Comparison of ENCODE assay signal across 8 mouse cellular contexts in the genomic region with DNA sequence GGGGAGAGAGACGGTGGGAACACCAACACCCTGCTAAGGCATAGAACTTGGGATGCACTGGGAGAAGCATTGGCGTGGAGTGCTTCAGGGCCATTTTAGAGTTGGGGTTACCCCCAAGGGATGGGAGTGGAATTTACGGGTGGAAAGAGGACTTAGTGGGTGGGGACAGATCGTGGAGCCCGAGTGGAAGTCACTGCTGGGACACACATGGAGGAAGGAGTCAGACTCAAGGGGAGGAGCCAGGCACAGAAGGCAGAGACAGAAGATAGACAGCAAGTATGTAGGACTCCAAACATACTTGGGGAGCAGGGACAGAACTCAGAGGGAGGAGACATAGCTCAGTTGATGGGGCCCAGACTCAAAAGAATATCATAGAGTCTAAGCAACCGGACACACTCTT. TPM values are rescaled to one million over a fixed set of nuclear protein-coding genes. Genes with fewer than 3 reads are reported as not detected.
DNase-seq lines count a peak whose midpoint lies in the region; ATAC-seq and TF ChIP-seq lines count a peak whose summit lies in the region.

No protein-coding gene starts in this region.

- WGBS in cerebellum, adult 2 months: 9% methylated on average over 6 of the region's 6 CpGs
- WGBS in limb, embryonic 15.5 days: 26% methylated on average over 6 of the region's 6 CpGs
- WGBS in stomach, embryonic 16.5 days: 24% methylated on average over 6 of the region's 6 CpGs

- no peak for DNase-seq in cerebellum, adult 2 months
- DNase-seq in cerebellum, postnatal 25 days: no peak
- no peak for DNase-seq in right cerebral cortex, adult 18-20 months
- DNase-seq in right cerebral cortex, postnatal 25 days: no peak

- TF ChIP-seq POLR2A in cerebellum, adult 2 months (IDR thresholded peaks at IDR 0.05; ENCODE audit: borderline replicate concordance, insufficient read depth, low read length): 0 out of 2 replicates have a peak, but pooled peaks have one; percentile 24

- H3K36me3 ChIP-seq in megakaryocyte, embryonic 14.5 days (replicated peaks; ENCODE audit: low read length): peaks cover 36% of the 10 kb centered on the region
- H3K36me3 ChIP-seq in limb, embryonic 15.5 days: peaks cover 34% of the 10 kb centered on the region
- no peaks in the 10 kb centered on the region for H3K36me3 ChIP-seq in stomach, embryonic 16.5 days (ENCODE audit: control insufficient read depth, insufficient read depth, low read length)

- peaks cover 5% of the 10 kb centered on the region; the same call in 1 of the 2 replicates for H3K4me1 ChIP-seq in cerebellum, adult 2 months (ENCODE audit: control insufficient read depth, insufficient read depth, low read length)
- peaks cover 33% of the 10 kb centered on the region for H3K4me1 ChIP-seq in megakaryocyte, embryonic 14.5 days
- peaks cover 19% of the 10 kb centered on the region for H3K4me1 ChIP-seq in limb, embryonic 15.5 days
- H3K4me1 ChIP-seq in stomach, embryonic 16.5 days (ENCODE audit: control insufficient read depth, insufficient read depth, low read length): peaks cover 3% of the 10 kb centered on the region; the same call in 1 of the 2 replicates

- no peaks in the 10 kb centered on the region for H3K27me3 ChIP-seq in cerebellum, adult 2 months (ENCODE audit: control insufficient read depth, insufficient read depth, low read length)
- peaks cover 52% of the 10 kb centered on the region for H3K27me3 ChIP-seq in megakaryocyte, embryonic 14.5 days (replicated peaks)
- peaks cover 53% of the 10 kb centered on the region for H3K27me3 ChIP-seq in limb, embryonic 15.5 days
- peaks cover 46% of the 10 kb centered on the region for H3K27me3 ChIP-seq in stomach, embryonic 16.5 days (ENCODE audit: control insufficient read depth, insufficient read depth, low read length)

- peak overlapping the region; percentile 65 for H3K27ac ChIP-seq in cerebellum, adult 2 months (ENCODE audit: insufficient read depth, low read length)
- no peak overlapping the region for H3K27ac ChIP-seq in limb, embryonic 15.5 days
- no peak overlapping the region for H3K27ac ChIP-seq in stomach, embryonic 16.5 days (ENCODE audit: low read length)

- 0 out of 2 replicates have a peak, but pooled peaks cover 3% of the 10 kb centered on the region for H3K9me3 ChIP-seq in megakaryocyte, embryonic 14.5 days
- H3K9me3 ChIP-seq in limb, embryonic 15.5 days: no peaks in the 10 kb centered on the region
- H3K9me3 ChIP-seq in stomach, embryonic 16.5 days (replicated peaks; ENCODE audit: control insufficient read depth, low read length): no peaks in the 10 kb centered on the region

- ATAC-seq in megakaryocyte, adult 5-6 weeks (ENCODE audit: poor library complexity, severe bottlenecking): no peak
- no peak for ATAC-seq in limb, embryonic 15.5 days (ENCODE audit: insufficient number of reproducible peaks, low FRiP score, low TSS enrichment, low read depth)
- no peak for ATAC-seq in stomach, embryonic 16.5 days (ENCODE audit: insufficient read depth, low FRiP score)

- no peak for TF ChIP-seq CTCF in cerebellum, adult 2 months (IDR thresholded peaks at IDR 0.05; ENCODE audit: borderline replicate concordance, insufficient read depth, low read depth, low read length)

- peak overlapping the region; percentile 36 for H3K4me3 ChIP-seq in cerebellum, adult 2 months (replicated peaks; ENCODE audit: insufficient read depth, low read depth, low read length)
- peak overlapping the region; percentile 91 for H3K4me3 ChIP-seq in megakaryocyte, embryonic 14.5 days (replicated peaks)
- peak overlapping the region; percentile 45 for H3K4me3 ChIP-seq in limb, embryonic 15.5 days
- H3K4me3 ChIP-seq in stomach, embryonic 16.5 days (replicated peaks; ENCODE audit: low read length): peak overlapping the region; percentile 46

- H3K9ac ChIP-seq in limb, embryonic 15.5 days: no peak overlapping the region; the same call in 1 of the 2 replicates
- peak overlapping the region; percentile 57 for H3K9ac ChIP-seq in stomach, embryonic 16.5 days (ENCODE audit: low read length)

- H3K4me2 ChIP-seq in limb, embryonic 15.5 days: peak overlapping the region; percentile 80
- H3K4me2 ChIP-seq in stomach, embryonic 16.5 days (ENCODE audit: low read depth, low read length): peak overlapping the region; percentile 68

RNA-seq across cellular contexts. Expression of a gene that starts 1.2 kb away (rescaled TPM):
- 397 and 476 TPM in 2 replicates for polyA plus RNA-seq in cerebellum, adult 2 months (2012; rRNA removed)
- 0.06 TPM in 1 of 2 replicates, not detected in the other for polyA plus RNA-seq in megakaryocyte, embryonic 14.5 days (2012; ENCODE audit: insufficient read depth, low replicate concordance)
- total RNA-seq in megakaryocyte, adult 5-6 weeks (2015): 0.18 TPM in 1 of 2 replicates, not detected in the other
- not detected in 2 replicates for total RNA-seq in megakaryocyte, adult 5-6 weeks (2017)
- 0.12 and 0.24 TPM in 2 replicates for polyA plus RNA-seq in limb, embryonic 15.5 days (2015; fragmentation: Nextera tagmentation; extraction: Ambion mirVana)
- 0.15 and 0.22 TPM in 2 replicates for polyA plus RNA-seq in stomach, embryonic 16.5 days (2015; fragmentation: Nextera tagmentation; extraction: Ambion mirVana)

RNA-seq across cellular contexts. Expression of a gene that starts 8.2 kb away (rescaled TPM):
- 17.2 and 18.0 TPM in 2 replicates for polyA plus RNA-seq in cerebellum, adult 2 months (2012; rRNA removed)
- polyA plus RNA-seq in megakaryocyte, embryonic 14.5 days (2012; ENCODE audit: insufficient read depth, low replicate concordance): 56.7 and 76.4 TPM in 2 replicates
- 68.0 and 72.0 TPM in 2 replicates for total RNA-seq in megakaryocyte, adult 5-6 weeks (2015)
- total RNA-seq in megakaryocyte, adult 5-6 weeks (2017): 26.9 and 33.7 TPM in 2 replicates
- polyA plus RNA-seq in limb, embryonic 15.5 days (2015; fragmentation: Nextera tagmentation; extraction: Ambion mirVana): 44.1 and 49.1 TPM in 2 replicates
- 39.5 and 49.2 TPM in 2 replicates for polyA plus RNA-seq in stomach, embryonic 16.5 days (2015; fragmentation: Nextera tagmentation; extraction: Ambion mirVana)

RNA-seq across cellular contexts. Expression of a gene that starts 8.4 kb away (rescaled TPM):
- 52.3 and 53.1 TPM in 2 replicates for polyA plus RNA-seq in cerebellum, adult 2 months (2012; rRNA removed)
- polyA plus RNA-seq in megakaryocyte, embryonic 14.5 days (2012; ENCODE audit: insufficient read depth, low replicate concordance): 35.3 and 64.9 TPM in 2 replicates
- total RNA-seq in megakaryocyte, adult 5-6 weeks (2015): 131 and 132 TPM in 2 replicates
- 43.9 and 51.4 TPM in 2 replicates for total RNA-seq in megakaryocyte, adult 5-6 weeks (2017)
- polyA plus RNA-seq in limb, embryonic 15.5 days (2015; fragmentation: Nextera tagmentation; extraction: Ambion mirVana): 76.3 and 84.6 TPM in 2 replicates
- 81.0 and 81.9 TPM in 2 replicates for polyA plus RNA-seq in stomach, embryonic 16.5 days (2015; fragmentation: Nextera tagmentation; extraction: Ambion mirVana)

RNA-seq across cellular contexts. Expression of a gene that starts 16.8 kb away (rescaled TPM):
- 0.54 and 0.57 TPM in 2 replicates for polyA plus RNA-seq in cerebellum, adult 2 months (2012; rRNA removed)
- polyA plus RNA-seq in megakaryocyte, embryonic 14.5 days (2012; ENCODE audit: insufficient read depth, low replicate concordance): not detected in 2 replicates
- total RNA-seq in megakaryocyte, adult 5-6 weeks (2015): not detected in 2 replicates
- not detected in 2 replicates for total RNA-seq in megakaryocyte, adult 5-6 weeks (2017)
- polyA plus RNA-seq in limb, embryonic 15.5 days (2015; fragmentation: Nextera tagmentation; extraction: Ambion mirVana): not detected in 2 replicates
- not detected in 2 replicates for polyA plus RNA-seq in stomach, embryonic 16.5 days (2015; fragmentation: Nextera tagmentation; extraction: Ambion mirVana)

RNA-seq across cellular contexts. Expression of a gene that starts 18.2 kb away (rescaled TPM):
- not detected in 2 replicates for polyA plus RNA-seq in cerebellum, adult 2 months (2012; rRNA removed)
- polyA plus RNA-seq in megakaryocyte, embryonic 14.5 days (2012; ENCODE audit: insufficient read depth, low replicate concordance): not detected in 2 replicates
- total RNA-seq in megakaryocyte, adult 5-6 weeks (2015): not detected in 2 replicates
- not detected in 2 replicates for total RNA-seq in megakaryocyte, adult 5-6 weeks (2017)
- not detected in 2 replicates for polyA plus RNA-seq in limb, embryonic 15.5 days (2015; fragmentation: Nextera tagmentation; extraction: Ambion mirVana)
- polyA plus RNA-seq in stomach, embryonic 16.5 days (2015; fragmentation: Nextera tagmentation; extraction: Ambion mirVana): not detected in 2 replicates

Comparison
In these comparisons a context has a peak if more than half of its experiments do, and no peak if none do; other contexts are left out.
1. H3K4me3 ChIP-seq: peak in every context shown above with its lines; median percentile 91 in megakaryocyte, embryonic 14.5 days; 46 in stomach, embryonic 16.5 days; 45 in limb, embryonic 15.5 days; 36 in cerebellum, adult 2 months.
2. RNA of a gene that starts 1.2 kb away (polyA plus RNA-seq): 397 to 476 TPM in cerebellum, adult 2 months; 0.15 to 0.22 TPM in stomach, embryonic 16.5 days, 0.12 to 0.24 TPM in limb, embryonic 15.5 days and 0.06 TPM in megakaryocyte, embryonic 14.5 days; every median in the first group is over 100 times any median in the second.